Mouse (Mus musculus) cerebellum, adult 8-10 months (tissue): ENCODE measurements around the gene Golga7b.

ENCODE experiments used
- DNase-seq: peaks from one replicate; pipeline ENCODE4 v3.0.0; 2022

The Golga7b gene

DNA sequence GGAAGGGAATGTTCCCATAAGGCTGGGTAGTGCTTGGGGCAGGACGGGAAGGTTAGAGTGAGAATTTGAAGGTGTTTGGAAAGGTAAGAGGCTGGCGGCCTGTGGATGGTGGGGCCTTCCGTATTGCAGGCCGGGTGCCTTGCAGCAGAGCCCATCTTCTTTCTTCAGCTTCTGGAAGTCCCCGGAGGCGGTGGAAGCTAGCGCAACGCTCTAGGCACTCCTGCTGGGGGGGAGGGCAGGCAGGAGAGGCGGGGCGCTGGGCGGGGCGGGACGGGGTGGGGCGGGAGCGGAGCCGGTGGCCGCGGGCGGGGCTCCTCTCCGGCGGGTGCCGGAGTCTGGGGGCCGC, 8.0 kb downstream of the Golga7b start:
- DNase-seq: peak; percentile 61

DNA sequence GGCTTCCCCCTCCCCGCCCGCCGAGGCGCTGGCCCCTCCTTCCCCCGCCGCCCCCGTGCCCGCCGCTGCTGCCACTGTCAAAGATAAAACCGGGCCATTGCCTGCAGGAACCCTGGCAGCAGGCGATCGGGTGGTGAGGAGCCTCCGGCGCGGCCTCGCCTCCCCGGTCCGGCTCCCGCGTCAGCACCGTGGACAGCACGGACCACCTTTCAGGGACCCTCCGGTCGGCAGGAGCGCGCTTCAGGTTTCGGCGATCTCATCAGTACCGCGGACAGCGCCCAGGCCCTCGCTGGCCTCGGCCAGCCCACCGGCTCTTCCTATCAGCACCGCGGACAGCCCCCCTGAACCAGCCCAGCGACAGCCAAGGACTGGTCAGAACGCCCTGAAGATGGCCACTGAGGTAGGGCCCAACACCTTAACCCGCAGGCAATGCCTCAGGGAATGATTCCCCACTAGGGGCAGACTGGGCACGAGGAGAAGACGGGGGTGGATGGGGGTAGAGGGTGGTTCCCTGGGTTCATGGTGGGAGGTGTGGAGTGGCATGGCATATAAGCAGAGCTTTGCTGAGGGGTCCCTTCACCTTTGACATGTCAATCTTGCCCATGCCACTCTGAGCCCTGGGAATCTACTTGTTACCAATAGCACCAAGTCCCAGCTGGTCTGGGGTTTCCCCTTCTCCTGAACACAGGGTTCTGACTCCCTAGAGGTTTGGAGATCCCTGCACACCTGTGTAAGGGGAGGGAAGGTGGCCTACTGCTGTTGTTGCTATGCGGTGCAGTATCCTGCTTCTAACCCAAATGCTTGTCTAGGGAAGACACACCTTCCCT, 8.6 kb downstream of the Golga7b start:
- DNase-seq: peak; percentile 74

GRCm38 (mm10) chr19:42256611-42257240, 9.4 kb downstream of the Golga7b start:
- peak; percentile 80 for DNase-seq

- no peak for DNase-seq
Measured at GRCm38 (mm10) chr19:42257241-42257635, 9.9 kb downstream of the Golga7b start.

DNA sequence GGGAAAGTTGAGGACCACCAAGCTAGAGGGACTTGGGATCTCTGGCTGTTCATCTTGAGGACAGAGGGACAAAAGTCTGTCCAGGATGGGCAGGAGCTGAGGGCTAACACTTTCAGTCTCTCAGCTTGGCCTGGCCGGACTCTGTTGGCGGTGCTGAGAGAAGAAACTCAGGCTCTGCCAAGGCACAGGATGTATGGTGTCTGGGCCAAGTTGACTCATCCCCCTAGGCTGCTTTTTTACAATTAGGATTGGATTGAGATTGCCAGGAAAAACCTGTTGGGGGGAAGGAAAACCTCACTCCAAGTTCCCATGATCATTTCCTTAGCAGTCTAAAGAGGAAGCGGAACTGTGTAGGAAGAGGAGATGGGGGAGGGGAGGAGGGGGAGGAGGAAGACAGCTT, 10.7 kb downstream of the Golga7b start:
- DNase-seq: peak; percentile 74

GRCm38 (mm10) chr19:42258596-42258995, 11.2 kb downstream of the Golga7b start:
- DNase-seq: peak; percentile 83

- peak; percentile 35 for DNase-seq
Measured at GRCm38 (mm10) chr19:42260486-42260885, 13.1 kb downstream of the Golga7b start.

- DNase-seq: no peak
Measured at GRCm38 (mm10) chr19:42263524-42263923, 16.1 kb downstream of the Golga7b start.

DNA sequence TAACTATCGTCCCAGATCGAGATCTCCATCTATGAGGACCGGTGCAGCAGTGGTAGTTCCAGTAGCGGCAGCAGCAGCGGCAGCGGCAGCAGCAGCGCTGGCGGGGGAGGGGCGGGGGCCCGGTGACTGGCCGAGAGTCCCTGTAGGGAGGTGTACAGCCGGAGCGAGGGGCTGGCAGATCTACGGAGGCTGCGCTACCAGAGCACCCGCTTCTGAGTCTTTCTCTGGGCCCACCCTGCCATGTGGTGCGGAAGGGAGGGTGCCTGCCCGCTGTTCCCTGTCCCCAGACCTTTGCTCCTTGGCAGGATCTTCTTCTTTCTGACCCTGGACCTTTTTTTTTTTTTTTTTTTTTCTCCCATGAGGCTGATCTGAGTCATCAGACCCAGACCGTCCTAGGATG, 21.0 kb downstream of the Golga7b start:
- peak; percentile 30 for DNase-seq

GRCm38 (mm10) chr19:42270119-42270518, 22.7 kb downstream of the Golga7b start:
- peak; percentile 58 for DNase-seq

DNA sequence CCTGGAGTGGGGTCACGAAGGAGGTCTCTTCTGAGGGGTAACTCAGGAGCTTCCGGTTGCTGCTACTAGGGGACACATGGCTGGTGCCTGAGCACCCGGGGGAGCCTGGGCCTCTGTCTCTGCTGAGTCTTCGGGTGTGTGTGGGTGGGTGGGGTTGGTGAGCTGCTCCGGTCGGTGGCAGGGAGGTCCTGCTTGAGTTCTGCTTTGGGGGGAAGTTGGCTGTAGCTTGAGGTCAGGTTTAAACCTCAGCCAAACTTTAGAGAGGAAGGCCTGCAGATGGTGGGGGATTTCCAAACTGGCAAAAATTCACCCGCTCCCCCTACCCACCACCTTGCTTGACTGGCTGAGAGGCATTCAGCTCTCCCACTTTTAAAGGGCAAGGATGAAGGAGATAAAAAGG, 23.8 kb downstream of the Golga7b start:
- no peak for DNase-seq

GRCm38 (mm10) chr19:42272003-42272963, 24.9 kb downstream of the Golga7b start:
- DNase-seq: peak; percentile 93

- DNase-seq: no peak
Measured at GRCm38 (mm10) chr19:42277288-42277687, 29.9 kb downstream of the Golga7b start.

- DNase-seq: no peak
Measured at GRCm38 (mm10) chr19:42278461-42278860, 31.1 kb downstream of the Golga7b start.

- no peak for DNase-seq
Measured at GRCm38 (mm10) chr19:42279611-42280010, 32.2 kb downstream of the Golga7b start.

GRCm38 (mm10) chr19:42284178-42284577, 36.8 kb downstream of the Golga7b start:
- no peak for DNase-seq

DNA sequence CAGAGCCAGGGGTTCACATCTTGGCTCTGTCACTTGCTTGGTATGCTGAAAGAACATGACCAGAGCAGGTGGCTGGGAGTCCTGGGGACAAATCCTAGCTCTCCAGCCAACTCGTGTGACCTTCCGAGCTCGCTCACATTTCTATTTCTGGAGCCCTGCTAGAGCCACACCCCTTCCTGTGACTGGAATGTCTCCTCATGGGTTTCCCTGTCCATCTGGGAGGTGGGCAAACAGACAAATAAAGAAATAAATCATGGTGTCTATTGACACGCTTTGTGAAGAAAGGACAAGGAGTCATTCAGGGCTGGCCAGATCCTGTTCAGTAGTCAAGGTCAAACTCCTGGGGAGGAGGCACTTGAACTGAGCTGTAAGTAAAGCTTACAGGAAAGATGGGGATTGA, 41.0 kb downstream of the Golga7b start:
- no peak for DNase-seq

DNA sequence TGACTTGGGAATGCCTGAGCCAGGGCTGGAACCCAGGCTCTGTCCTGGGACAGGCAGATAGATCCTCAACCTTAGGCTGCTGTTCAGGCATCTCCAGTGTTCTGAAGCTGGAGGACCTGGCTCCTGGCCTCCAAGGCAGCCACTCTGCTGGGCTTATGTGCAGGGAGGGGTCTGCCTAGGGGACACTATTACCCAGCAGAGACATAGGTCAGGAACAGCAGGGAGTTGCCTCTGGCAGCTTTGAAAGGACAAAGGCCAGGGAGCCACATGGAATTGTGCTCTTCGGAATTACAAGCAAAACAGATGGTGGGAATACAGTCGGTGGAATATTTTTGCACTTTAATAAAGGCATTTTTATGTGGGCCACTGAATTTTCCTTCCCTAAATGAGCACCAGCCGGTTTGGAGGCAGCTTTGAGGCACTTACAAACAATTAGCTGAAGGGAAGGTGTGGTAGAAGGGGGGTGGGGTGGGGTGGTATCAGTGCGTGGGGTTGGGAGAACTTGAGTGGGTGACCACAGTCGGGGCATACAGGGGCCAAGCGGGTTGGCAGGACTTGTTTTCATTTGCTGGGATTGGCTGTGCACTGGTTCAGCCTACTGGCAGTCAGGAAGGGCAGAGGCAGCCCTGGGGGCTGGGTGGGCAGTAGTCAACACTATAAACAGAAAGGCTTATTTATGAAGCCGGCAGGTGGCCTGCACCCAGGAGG, 43.7 kb downstream of the Golga7b start:
- DNase-seq: no peak

DNA sequence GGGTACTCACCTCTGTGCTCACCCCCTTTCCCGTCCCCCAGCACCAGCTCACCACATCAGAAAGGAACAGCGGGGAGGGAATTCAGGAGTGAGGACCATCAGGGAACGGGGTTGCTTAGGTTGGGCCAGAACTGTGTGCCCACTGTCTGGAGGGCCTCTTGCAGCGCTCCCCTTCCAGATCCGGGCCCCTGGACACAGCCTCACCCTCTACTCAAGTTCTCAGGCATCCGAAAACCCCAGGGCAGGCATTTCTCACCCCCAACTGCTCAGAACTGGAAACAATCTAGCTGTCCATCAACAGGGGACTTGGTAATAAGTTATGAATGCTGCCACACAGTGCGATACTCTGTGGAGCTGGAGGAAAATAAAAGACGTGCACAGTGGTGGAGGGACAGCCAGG, 44.7 kb downstream of the Golga7b start:
- no peak for DNase-seq

- no peak for DNase-seq
Measured at GRCm38 (mm10) chr19:42293216-42293615, 45.8 kb downstream of the Golga7b start.

DNA sequence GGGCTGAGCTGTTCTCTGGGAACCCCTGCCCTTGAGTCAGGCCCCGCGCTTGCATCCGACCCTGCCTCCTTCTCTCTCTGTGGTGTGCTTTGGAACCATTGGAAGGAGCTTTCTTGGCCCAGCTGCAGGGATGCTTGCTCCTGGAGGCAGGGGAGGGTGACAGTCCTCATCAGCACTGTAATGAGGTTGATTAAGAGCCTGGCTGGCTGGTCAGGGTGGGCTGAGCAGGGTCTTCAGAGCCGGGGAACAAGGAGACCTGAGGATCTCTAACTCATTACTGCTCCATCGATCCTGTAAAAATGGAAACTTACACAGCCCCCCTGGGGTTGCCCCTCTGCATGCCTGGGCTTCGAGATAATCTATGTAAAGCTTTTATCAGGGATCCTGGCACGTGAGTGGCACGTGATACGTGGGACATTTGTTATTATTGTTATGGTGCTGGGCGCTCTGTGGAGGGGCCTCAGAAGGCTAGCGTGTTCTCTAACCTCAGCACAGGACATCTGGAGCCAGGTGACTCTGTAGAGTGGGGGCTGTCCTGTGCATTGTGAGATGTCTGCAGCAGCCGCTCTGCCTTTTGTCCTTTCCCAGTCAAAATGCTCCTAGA, 55.9 kb downstream of the Golga7b start:
- DNase-seq: no peak

- DNase-seq: no peak
Measured at GRCm38 (mm10) chr19:42304506-42304905, 57.1 kb downstream of the Golga7b start.
